Mouse (Mus musculus) c-Kit-positive CD71-positive TER-119-negative erythroid progenitor cells, embryonic 14.5 days (primary cell): Measurements from ENCODE around the gene Tspan17.

Experiments
- DNase-seq: peaks from one replicate; pipeline ENCODE4 v3.0.0-alpha.2; 2013; ENCODE audit warnings: low read depth

Tspan17 gene

GRCm38 (mm10) chr13:54806434-54806976, 17.3 kb downstream of the Tspan17 start:
- DNase-seq = no peak

- no peak for DNase-seq
These were observed 18.9 kb downstream of the Tspan17 start for GRCm38 (mm10) chr13:54808067-54808466.

- no peak for DNase-seq
These were observed 22.3 kb downstream of the Tspan17 start for GRCm38 (mm10) chr13:54811476-54811875.

GRCm38 (mm10) chr13:54813381-54813780, 24.2 kb downstream of the Tspan17 start:
- no peak for DNase-seq

- no peak for DNase-seq
These were observed 29.4 kb downstream of the Tspan17 start for GRCm38 (mm10) chr13:54818399-54819254.

GRCm38 (mm10) chr13:54821106-54821505, 31.9 kb downstream of the Tspan17 start:
- no peak for DNase-seq

- no peak for DNase-seq
These were observed 32.8 kb downstream of the Tspan17 start for GRCm38 (mm10) chr13:54821931-54822330.

- no peak for DNase-seq
These were observed 35.1 kb downstream of the Tspan17 start for GRCm38 (mm10) chr13:54824111-54824931.

GRCm38 (mm10) chr13:54827992-54828391, 38.8 kb downstream of the Tspan17 start:
- no peak for DNase-seq

- no peak for DNase-seq
These were observed 39.3 kb downstream of the Tspan17 start for GRCm38 (mm10) chr13:54828508-54828907.

- DNase-seq = no peak
These were observed 40.3 kb downstream of the Tspan17 start for GRCm38 (mm10) chr13:54829450-54829849.

- DNase-seq = no peak
These were observed 47.3 kb downstream of the Tspan17 start for GRCm38 (mm10) chr13:54836351-54837030.

- no peak for DNase-seq
These were observed 47.9 kb downstream of the Tspan17 start for GRCm38 (mm10) chr13:54837061-54837460.

GRCm38 (mm10) chr13:54837471-54837889, 48.3 kb downstream of the Tspan17 start:
- no peak for DNase-seq

- DNase-seq = no peak
These were observed 49.4 kb downstream of the Tspan17 start for GRCm38 (mm10) chr13:54838540-54838939.

GRCm38 (mm10) chr13:54839211-54839610, 50.0 kb downstream of the Tspan17 start:
- DNase-seq = no peak

GRCm38 (mm10) chr13:54844579-54844978, 55.4 kb downstream of the Tspan17 start:
- no peak for DNase-seq
